Comparison of ENCODE assay signal across 19 mouse cellular contexts in the genomic region with DNA sequence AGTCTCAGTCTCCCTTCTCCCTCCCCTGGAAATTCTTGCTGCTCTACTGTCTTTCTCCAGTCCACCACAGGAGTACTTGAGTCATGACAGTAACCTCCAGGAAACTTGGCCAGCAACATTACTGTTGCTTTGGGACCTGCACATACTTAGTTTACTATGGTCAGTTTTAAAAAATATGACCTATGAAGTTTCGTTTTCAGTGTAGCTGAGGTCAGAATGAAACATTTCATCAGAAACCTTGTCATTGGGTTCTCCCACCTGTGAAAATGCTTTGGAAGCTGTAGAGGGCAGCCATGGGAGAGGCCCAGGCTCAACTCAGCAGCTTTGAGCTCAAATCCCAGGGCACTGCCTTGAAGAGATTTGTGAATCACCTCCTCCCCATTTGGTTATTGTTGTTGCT. TPM values are rescaled to one million over a fixed set of nuclear protein-coding genes. Genes with fewer than 3 reads are reported as not detected.
"Had no signal": no experiment of that assay in that cellular context is flagged by ENCODE, and none has a peak within 500 bp of the region (broad histone marks: within the 10 kb centered on the region; RNA-seq: fewer than 3 reads in every experiment).

No protein-coding gene starts in this region.

- H3K9me3 ChIP-seq: neural tube, embryonic 13.5 days; neural tube, embryonic 15.5 days; stomach, embryonic 15.5 days had no signal

- H3K9ac ChIP-seq: neural tube, embryonic 13.5 days; neural tube, embryonic 15.5 days; stomach, embryonic 15.5 days had no signal

- H3K27ac ChIP-seq: neural tube, embryonic 13.5 days; neural tube, embryonic 15.5 days; stomach, embryonic 15.5 days; stomach, postnatal 0 days had no signal

- H3K27me3 ChIP-seq: neural tube, embryonic 13.5 days; neural tube, embryonic 15.5 days; stomach, embryonic 15.5 days had no signal

- H3K4me1 ChIP-seq: neural tube, embryonic 13.5 days; neural tube, embryonic 15.5 days; stomach, embryonic 15.5 days had no signal

- H3K36me3 ChIP-seq: neural tube, embryonic 13.5 days; neural tube, embryonic 15.5 days; stomach, embryonic 15.5 days had no signal

- H3K4me3 ChIP-seq: neural tube, embryonic 13.5 days; neural tube, embryonic 15.5 days; stomach, embryonic 15.5 days had no signal

- DNase-seq: retina, postnatal 1 day; right cerebral cortex, adult 18-20 months; right cerebral cortex, postnatal 14 days; right cerebral cortex, postnatal 25 days; right cerebral cortex, postnatal 4 days; spleen, adult 18-20 months; thymus, adult 18-20 months; thymus, adult 2 months; thymus, postnatal 14 days; thymus, postnatal 25 days; thymus, postnatal 36 days; thymus, postnatal 4 days had no signal

- H3K4me2 ChIP-seq: neural tube, embryonic 13.5 days; neural tube, embryonic 15.5 days; stomach, embryonic 15.5 days had no signal

RNA-seq across cellular contexts. Expression of a gene that starts 15.0 kb away (rescaled TPM):
- total RNA-seq: neutrophil, adult 5-6 weeks had no signal
- polyA plus RNA-seq: spleen, adult 2 months; testis, adult 2 months had no signal
